Mouse (Mus musculus) midbrain, postnatal 0 days (tissue): Measurements from ENCODE around the gene Galnt7. TPM values are rescaled to one million over a fixed set of nuclear protein-coding genes. Genes with fewer than 3 reads are reported as not detected.

Experiments
- ATAC-seq: fragments of 200-750 bp; cut with Nextera tagmentation; 2 replicates; pipeline ENCODE4 v1.8.0; 2017; ENCODE audit warnings: moderate number of reproducible peaks, mild to moderate bottlenecking, moderate TSS enrichment, moderate library complexity; ENCODE audit not compliant: low FRiP score
- DNase-seq: peaks from one replicate; pipeline ENCODE4 v3.0.0-alpha.2; 2015; ENCODE audit warnings: low spot score
- H3K27ac ChIP-seq: fragments of 300-500 bp; sonication (generic); 2 replicates; pipeline ENCODE4 v1.5.1; 2014; ENCODE audit warnings: low read depth, mild to moderate bottlenecking, low read length, mixed read lengths
- H3K27me3 ChIP-seq: fragments of 300-500 bp; sonication (generic); 2 replicates; pipeline ENCODE4 v1.6.1; 2014; ENCODE audit warnings: low read length, control low read depth, mixed read lengths; ENCODE audit not compliant: insufficient read depth
- H3K36me3 ChIP-seq: fragments of 300-500 bp; sonication (generic); 2 replicates; pipeline ENCODE4 v1.6.1; 2014; ENCODE audit warnings: low read length, control low read depth, mixed read lengths; ENCODE audit not compliant: insufficient read depth
- H3K4me1 ChIP-seq: fragments of 300-500 bp; sonication (generic); 2 replicates; pipeline ENCODE4 v1.6.1; 2014; ENCODE audit warnings: mild to moderate bottlenecking, control low read depth, antibody characterized with exemption, low read length, mixed read lengths; ENCODE audit not compliant: insufficient read depth
- H3K4me2 ChIP-seq: fragments of 300-500 bp; sonication (generic); 2 replicates; pipeline ENCODE4 v1.6.1; 2014; ENCODE audit warnings: low read depth, mild to moderate bottlenecking, low read length, mixed read lengths; ENCODE audit not compliant: poor library complexity, severe bottlenecking
- H3K4me3 ChIP-seq: fragments of 300-500 bp; sonication (generic); 2 replicates; pipeline ENCODE4 v1.5.1; 2014; ENCODE audit warnings: low read depth, mild to moderate bottlenecking, low read length, moderate library complexity
- H3K9ac ChIP-seq: fragments of 300-500 bp; sonication (generic); replicated peaks from 2 replicates; pipeline ENCODE4 v1.6.1; 2014; ENCODE audit warnings: mild to moderate bottlenecking, low read length, moderate library complexity, mixed read lengths; ENCODE audit not compliant: poor library complexity, severe bottlenecking
- H3K9me3 ChIP-seq: fragments of 300-500 bp; sonication (generic); 2 replicates; pipeline ENCODE4 v1.6.1; 2016; ENCODE audit warnings: low read length, control low read depth
- CTCF ChIP-seq: IDR thresholded peaks from 2 replicates; pipeline ENCODE4 v1.5.1; 2016; ENCODE audit warnings: antibody characterized with exemption, mild to moderate bottlenecking
- WGBS: fragments of 180-500 bp; shearing (Covaris S2); extraction: QIAGEN DNeasy Blood & Tissue Kit; methylation state at CpG from one replicate; pipeline ENCODE4 v1.1.7; 2014; 5-methylcytosine and 5-hydroxymethylcytosine counted together
- polyA plus RNA-seq: library from polyadenylated mRNA; unstranded; fragments of >200 nt; fragmentation: Nextera tagmentation; extraction: Ambion mirVana; gene quantifications from 2 replicates; pipeline ENCODE4 v1.2.1, GENCODE M21; 2015
- total RNA-seq: library from RNA; depleted of rRNA; stranded (reverse); fragments of >200 nt; gene quantifications from 2 replicates; pipeline ENCODE4 v1.2.3, GENCODE M21; 2014

Gene Galnt7
- total and polyA plus RNA-seq, 2 experiments from 2014 or later, result 4.7 to 6.2 TPM

DNA sequence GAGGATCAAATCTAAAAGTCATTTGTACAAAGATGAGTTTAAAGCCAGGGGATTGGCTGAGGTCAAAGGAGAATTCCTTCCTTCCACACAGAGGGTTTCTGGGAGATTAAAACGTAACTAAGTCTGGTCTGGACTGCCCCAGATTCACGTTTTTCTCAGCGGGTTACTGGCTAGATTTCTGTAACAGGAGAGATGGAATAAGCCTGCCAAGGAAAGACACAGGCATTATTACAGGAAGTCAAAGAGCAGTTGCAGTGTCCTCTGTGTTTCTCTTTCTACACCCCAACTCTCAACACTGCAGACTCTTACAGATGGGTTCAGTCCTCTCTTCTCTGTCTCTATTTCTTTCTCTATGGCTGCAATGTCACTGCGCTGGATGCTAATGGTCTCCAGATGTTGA is 118.3 kb downstream of the Galnt7 start:
- no peak overlapping the region for H3K4me2 ChIP-seq
- H3K9ac ChIP-seq, result no peak overlapping the region
- no peaks in the 10 kb centered on the region for H3K27me3 ChIP-seq
- TF ChIP-seq CTCF, result no peak
- no peak overlapping the region for H3K27ac ChIP-seq
- H3K4me3 ChIP-seq, result no peak overlapping the region
- H3K36me3 ChIP-seq, result 0 out of 2 replicates have a peak, but pooled peaks cover 6% of the 10 kb centered on the region
- DNase-seq (no peak), ATAC-seq (no peak)
- H3K4me1 ChIP-seq, result no peaks in the 10 kb centered on the region
- WGBS, result 84% methylated on average over 4 of the region's 4 CpGs
- H3K9me3 ChIP-seq, result no peaks in the 10 kb centered on the region

DNA sequence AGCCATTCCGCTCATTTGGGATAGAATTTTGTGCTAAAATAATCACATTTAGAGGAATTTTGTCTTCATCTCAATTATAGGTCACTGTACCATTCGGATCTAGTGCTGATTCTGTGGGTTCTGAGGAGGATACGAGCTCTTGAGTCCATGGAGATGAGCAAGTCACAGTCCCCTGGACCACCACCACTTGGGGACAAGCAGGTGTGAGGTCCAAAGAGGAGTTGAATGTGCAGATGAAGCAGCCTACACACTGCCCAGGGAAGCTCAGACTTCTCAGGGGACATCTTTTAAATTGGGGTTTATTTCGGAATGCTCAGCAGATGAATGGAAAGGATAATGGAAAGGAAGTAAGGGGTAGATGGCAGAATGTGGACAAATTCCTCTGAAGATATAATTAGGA is 119.7 kb downstream of the Galnt7 start:
- H3K9ac ChIP-seq, result no peak overlapping the region
- no peak for TF ChIP-seq CTCF
- ATAC-seq (no peak), DNase-seq (no peak)
- no peaks in the 10 kb centered on the region for H3K9me3 ChIP-seq
- 90% methylated on average over 4 of the region's 4 CpGs for WGBS
- H3K27ac ChIP-seq, result no peak overlapping the region
- 0 out of 2 replicates have a peak, but pooled peaks cover 6% of the 10 kb centered on the region for H3K36me3 ChIP-seq
- no peak overlapping the region for H3K4me3 ChIP-seq
- H3K4me1 ChIP-seq, result no peaks in the 10 kb centered on the region
- H3K4me2 ChIP-seq, result no peak overlapping the region
- no peaks in the 10 kb centered on the region for H3K27me3 ChIP-seq

DNA sequence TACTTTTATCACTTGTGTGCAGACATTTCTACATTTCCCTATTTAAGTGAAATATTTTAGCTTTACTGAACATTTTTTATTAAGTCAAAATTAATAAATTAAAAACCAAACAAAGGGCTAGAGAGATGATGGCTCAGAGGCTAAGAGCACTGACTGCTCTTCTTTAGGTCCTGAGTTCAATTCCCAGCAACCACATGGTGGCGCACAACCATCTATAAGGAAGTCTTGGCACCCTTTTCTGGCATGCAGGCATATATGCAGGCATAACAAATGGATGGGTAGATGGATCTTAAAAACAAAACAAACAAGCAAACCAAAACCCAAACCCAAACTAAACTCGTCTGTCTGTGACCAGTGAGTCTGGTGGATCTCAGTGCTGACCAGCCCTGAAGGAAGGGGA is 120.6 kb downstream of the Galnt7 start:
- H3K4me3 ChIP-seq, result no peak overlapping the region
- peak; percentile 68 for TF ChIP-seq CTCF
- no peak for ATAC-seq

DNA sequence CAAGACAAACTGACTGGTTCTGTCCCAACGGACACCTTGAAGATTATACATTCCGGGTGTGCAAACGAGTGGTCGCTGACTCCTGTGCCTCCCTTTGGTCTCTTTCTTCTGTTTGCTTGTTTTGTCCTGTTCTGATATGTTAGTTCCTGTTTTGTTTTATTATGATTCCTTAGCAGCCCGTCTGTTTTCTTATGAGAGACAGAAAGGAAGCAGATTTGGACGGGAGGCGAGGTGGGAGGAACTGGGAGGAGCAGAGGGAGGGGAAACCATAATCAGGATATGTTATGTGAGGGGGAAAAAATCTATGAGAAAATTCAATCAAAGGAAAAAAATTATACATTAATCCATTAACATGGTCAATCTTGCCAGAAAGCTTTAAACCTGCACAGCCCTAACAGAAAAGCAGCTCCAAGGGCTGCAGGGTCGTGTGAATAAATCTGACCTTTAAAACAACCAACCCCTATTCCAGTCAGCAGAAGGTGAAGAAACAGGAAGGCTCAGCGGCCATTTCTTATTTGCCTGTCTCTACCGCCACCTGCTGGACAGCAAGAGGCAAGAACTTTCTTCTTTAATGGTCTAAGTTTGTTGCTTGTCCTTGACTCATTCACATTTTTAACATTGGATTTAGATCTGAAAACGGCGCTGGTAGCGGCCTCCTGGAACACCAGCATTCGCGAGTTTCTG is 122.0 kb downstream of the Galnt7 start:
- H3K4me3 ChIP-seq, result no peak overlapping the region
- H3K27ac ChIP-seq, result no peak overlapping the region
- 23% methylated on average over 15 of the region's 15 CpGs for WGBS
- DNase-seq (peak; percentile 84), ATAC-seq (no peak)
- no peaks in the 10 kb centered on the region for H3K27me3 ChIP-seq
- H3K4me1 ChIP-seq, result no peaks in the 10 kb centered on the region
- H3K36me3 ChIP-seq, result 0 out of 2 replicates have a peak, but pooled peaks cover 4% of the 10 kb centered on the region
- no peaks in the 10 kb centered on the region for H3K9me3 ChIP-seq
- no peak overlapping the region for H3K4me2 ChIP-seq
- no peak overlapping the region for H3K9ac ChIP-seq
- TF ChIP-seq CTCF, result peak; percentile 93

More for the DNA sequence above, 120.6 kb downstream of the Galnt7 start:
- Histone ChIP-seq H3K9me3 (no peaks in the 10 kb centered on the region), H3K36me3 (0 out of 2 replicates have a peak, but pooled peaks cover 6% of the 10 kb centered on the region), H3K4me2 (no peak overlapping the region), H3K27me3 (no peaks in the 10 kb centered on the region), H3K27ac (no peak overlapping the region), H3K4me1 (no peaks in the 10 kb centered on the region), H3K9ac (no peak overlapping the region)
- DNase-seq, result peak; percentile 57
- 53% methylated on average over 2 of the region's 2 CpGs for WGBS

DNA sequence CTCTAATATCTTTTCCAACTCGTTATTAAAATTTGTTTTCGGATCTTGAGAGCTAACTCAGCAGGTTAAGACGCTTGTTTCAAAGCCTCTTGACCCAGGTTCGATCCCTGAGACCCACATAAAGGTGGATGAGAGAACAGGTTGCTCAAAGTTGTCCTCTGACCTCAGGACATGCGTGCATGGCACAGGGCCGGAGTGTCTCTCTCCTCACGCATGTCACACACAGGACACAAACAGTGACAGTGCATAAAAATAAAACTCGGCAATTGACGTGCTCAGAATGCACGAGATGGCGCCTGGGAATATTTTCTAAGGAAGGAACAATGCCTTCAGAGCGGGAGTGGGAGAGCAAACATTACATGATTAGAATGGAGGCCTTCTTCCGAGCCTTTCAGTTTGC is 122.6 kb downstream of the Galnt7 start:
- no peak for ATAC-seq
- H3K9me3 ChIP-seq, result no peaks in the 10 kb centered on the region
- no peak for TF ChIP-seq CTCF

DNA sequence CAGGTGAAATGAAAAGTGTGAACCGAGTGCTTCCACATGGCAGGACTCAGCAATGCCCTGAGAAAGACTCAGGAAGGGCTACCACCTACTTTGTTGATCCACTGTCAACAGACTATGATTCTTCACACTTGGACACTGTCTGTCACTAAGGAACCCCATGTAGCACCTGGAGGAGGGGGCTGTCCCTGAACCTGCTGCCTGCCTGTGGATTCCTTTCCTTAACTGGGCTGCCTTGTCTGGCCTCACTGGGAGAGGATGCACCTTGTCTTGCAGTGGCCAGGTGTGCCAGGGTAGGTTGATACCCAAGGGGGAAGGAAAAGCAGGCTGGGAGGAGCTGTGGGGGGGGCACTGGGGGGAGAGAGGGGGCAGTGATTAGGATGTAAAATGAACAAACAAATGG is 124.8 kb downstream of the Galnt7 start:
- no peaks in the 10 kb centered on the region for H3K27me3 ChIP-seq
- ATAC-seq, result no peak
- H3K9me3 ChIP-seq, result no peaks in the 10 kb centered on the region
- H3K4me1 ChIP-seq, result no peaks in the 10 kb centered on the region
- H3K4me2 ChIP-seq, result no peak overlapping the region
- H3K27ac ChIP-seq, result no peak overlapping the region
- no peak for TF ChIP-seq CTCF
- no peak overlapping the region for H3K9ac ChIP-seq
- no peak for DNase-seq
- no peaks in the 10 kb centered on the region for H3K36me3 ChIP-seq
- H3K4me3 ChIP-seq, result no peak overlapping the region
- 96% methylated on average over 1 of the region's 1 CpGs for WGBS

More for the DNA sequence above, 122.6 kb downstream of the Galnt7 start:
- no peaks in the 10 kb centered on the region for H3K27me3 ChIP-seq
- no peaks in the 10 kb centered on the region for H3K4me1 ChIP-seq
- no peak for DNase-seq
- H3K9ac ChIP-seq, result no peak overlapping the region
- H3K27ac ChIP-seq, result no peak overlapping the region
- WGBS, result 87% methylated on average over 13 of the region's 13 CpGs
- no peak overlapping the region for H3K4me3 ChIP-seq
- no peak overlapping the region for H3K4me2 ChIP-seq
- 0 out of 2 replicates have a peak, but pooled peaks cover 3% of the 10 kb centered on the region for H3K36me3 ChIP-seq
